Mouse (Mus musculus) testis, adult 10 weeks (tissue): ENCODE data around the gene Mrpl32. TPM values are rescaled to one million over a fixed set of nuclear protein-coding genes. Genes with fewer than 3 reads are reported as not detected.

Source experiments
- polyA plus RNA-seq: library from polyadenylated mRNA; stranded (reverse); fragments of 350-450 nt; fragmentation: Illumina TruSeq; extraction: RNeasy Lipid Tissue Mini Kit (QIAGEN cat#74804); gene quantifications from one replicate; pipeline ENCODE4 v1.2.3, GENCODE M21; 2014; ENCODE audit warnings: low read depth, low replicate concordance

The Mrpl32 gene
- 164 TPM for polyA plus RNA-seq

GRCm38 (mm10) chr13:14612926-14613529 lies at the start of gene Mrpl32, which contains the start of gene Psma2:
TSS of gene Mrpl32 (minus strand) at chr13:14613165.
TSS of gene Psma2 (plus strand) at chr13:14613240.

GRCm38 (mm10) chr13:14629726-14630641 lies 17.0 kb upstream of the Mrpl32 start, which contains the start of gene AW209491:
TSS of gene AW209491 (plus strand) at chr13:14630154.

Other genes starting within 250 kb of the Mrpl32 start
- 12.7 TPM for gene Hecw1, start 89.9 kb downstream of the Mrpl32 start, polyA plus RNA-seq
- gene Psma2, start 75 bp upstream of the Mrpl32 start, polyA plus RNA-seq: 59.5 TPM
- 12.5 TPM for gene AW209491, start 17.0 kb upstream of the Mrpl32 start, polyA plus RNA-seq